Mouse (Mus musculus) testis, adult 2 months (tissue): ENCODE data around the gene Ppif.

Source experiments
- CTCF ChIP-seq: fragments of 200-500 bp; IDR thresholded peaks from 2 replicates; pipeline ENCODE4 v1.5.1; 2012; ENCODE audit warnings: low read depth, mild to moderate bottlenecking, inconsistent platforms, low read length, moderate library complexity; ENCODE audit not compliant: control insufficient read depth, insufficient read depth, insufficient replicate concordance
- POLR2A ChIP-seq: fragments of 200-500 bp; IDR thresholded peaks from 2 replicates; pipeline ENCODE4 v1.6.1; 2012; ENCODE audit warnings: low read depth, mild to moderate bottlenecking, inconsistent platforms, low read length, moderate library complexity; ENCODE audit not compliant: control insufficient read depth

- TF ChIP-seq CTCF, result peak; percentile 2; the same call in 1 of the 2 replicates
- no peak for TF ChIP-seq POLR2A
Observed at GRCm38 (mm10) chr14:25745365-25746184, 51.6 kb downstream of the Ppif start.
